ENCODE assay signal across 8 mouse cellular contexts in the genomic region with DNA sequence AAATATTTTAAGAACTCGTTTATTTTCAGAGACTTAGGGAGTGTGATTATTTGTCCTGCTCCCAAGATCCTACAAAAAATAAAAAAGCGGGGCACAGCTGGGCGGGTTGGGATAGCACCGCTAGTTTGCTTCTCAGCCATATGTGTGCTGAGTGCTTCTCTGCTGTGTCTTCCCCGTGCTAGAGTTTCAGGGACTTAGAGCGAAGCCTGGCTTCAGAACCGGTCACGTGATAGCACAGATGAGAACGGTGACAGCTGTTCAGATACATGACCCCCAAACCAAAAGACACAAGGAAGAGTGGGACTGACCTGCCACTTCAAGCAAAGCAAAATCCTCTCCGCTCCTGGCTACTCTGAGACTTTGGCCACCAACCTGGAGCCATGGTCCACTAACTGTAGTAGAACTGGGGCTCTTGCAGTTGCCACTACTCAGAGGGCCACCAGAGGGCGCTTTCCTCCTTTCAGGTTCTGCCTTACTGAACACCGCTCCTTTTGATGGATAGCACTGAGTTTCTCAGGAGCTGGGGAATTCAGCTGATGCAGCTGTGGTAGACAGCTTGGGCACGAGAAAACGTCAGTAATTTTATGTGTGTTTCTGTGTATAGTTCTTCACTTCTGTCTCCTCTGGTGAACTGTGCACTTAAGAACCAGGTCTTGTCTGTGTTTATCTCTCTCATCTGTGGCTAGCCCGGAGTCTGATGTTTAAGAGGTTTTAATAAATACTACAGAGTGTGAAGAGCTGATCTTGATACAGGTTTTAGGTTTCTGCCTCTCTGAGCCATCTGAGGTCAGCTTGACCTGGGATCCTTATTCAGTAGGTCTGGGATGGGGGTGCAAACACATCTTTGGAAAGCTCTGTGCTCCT.
DNase-seq lines count a peak whose midpoint lies in the region; ATAC-seq lines count a peak whose summit lies in the region.

No protein-coding gene starts in this region.

- intact Hi-C loops in gastrocnemius, postnatal 14 days (cut with DNase I; ENCODE audit: low total_unique reads) = loop anchor here (5.0 to 10.0 kb wide), 2 partner anchors 403 to 560 kb away; a partner anchor contains a TSS

- ATAC-seq in megakaryocyte progenitor cell, adult 5-6 weeks (replicated peaks; ENCODE audit: poor library complexity) = peak; percentile 66

- peak; percentile 93 for DNase-seq in adipocyte (ENCODE audit: low spot score)
- peak; percentile 85 for DNase-seq in embryo, embryonic 10 days (ENCODE audit: low spot score)
- DNase-seq in gastrocnemius, postnatal 14 days = peak; percentile 85
- peak; percentile 67 for DNase-seq in induced T-regulatory cell, adult 2 months (ENCODE audit: low read depth)
- peak; percentile 59 to 72 for DNase-seq in left cerebral cortex, adult 8-10 months (ENCODE audit: low spot score in 2 of 2)
- DNase-seq in right cerebral cortex, postnatal 14 days = peak; percentile 93
- peak; percentile 80 for DNase-seq in urinary bladder, postnatal 25 days (ENCODE audit: low spot score)

Comparison
In these comparisons a context has a peak if more than half of its experiments do, and no peak if none do; other contexts are left out.
1. Peak in every context shown above with its lines: DNase-seq and ATAC-seq.